Mouse (Mus musculus) cerebellum, postnatal 14 days (tissue): ENCODE measurements around the gene Prkcsh.

Experiments used
- DNase-seq, 2 experiments: peaks; one replicate each; pipeline ENCODE4 v3.0.0; 2021; ENCODE audit warnings: mixed read lengths in 2 of 2

Prkcsh gene

DNA sequence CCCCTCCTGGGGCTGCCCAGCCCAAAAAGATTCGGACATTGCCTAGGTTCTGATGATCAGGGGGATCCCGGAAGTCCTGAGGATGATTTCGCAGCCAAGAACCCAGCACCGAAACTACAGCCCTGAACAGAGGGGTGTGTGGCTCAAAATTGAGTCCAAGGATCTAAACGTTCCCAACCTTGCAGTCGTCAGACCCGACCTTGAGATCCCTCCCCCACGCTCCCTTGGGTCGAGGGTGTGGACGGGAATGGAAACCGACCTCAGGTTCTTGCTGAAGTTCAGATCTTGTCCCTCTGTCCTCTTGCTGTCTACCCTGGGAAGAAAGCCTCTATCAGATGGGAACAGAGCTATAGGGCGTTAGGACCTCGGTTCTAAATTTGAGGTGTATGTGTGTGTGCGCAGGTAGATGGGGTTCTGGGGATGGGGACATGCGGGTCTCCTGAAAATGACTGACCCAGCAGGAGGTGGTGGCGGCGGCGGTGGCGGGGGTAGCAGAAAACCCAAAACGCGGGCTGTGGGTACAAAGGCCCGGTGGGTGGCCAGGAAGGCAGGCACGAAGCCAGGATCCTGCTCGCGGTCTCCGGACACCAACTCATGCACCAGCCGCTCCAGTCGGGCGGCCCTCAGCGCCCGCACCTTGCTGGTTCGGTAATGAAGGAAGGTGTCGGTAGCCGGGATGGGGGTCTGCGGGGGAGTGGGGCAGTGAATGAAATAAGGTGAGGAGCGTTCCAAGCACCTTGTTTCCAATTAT, 14.8 kb upstream of the Prkcsh start:
- peak; percentile 81 to 82 for DNase-seq

DNA sequence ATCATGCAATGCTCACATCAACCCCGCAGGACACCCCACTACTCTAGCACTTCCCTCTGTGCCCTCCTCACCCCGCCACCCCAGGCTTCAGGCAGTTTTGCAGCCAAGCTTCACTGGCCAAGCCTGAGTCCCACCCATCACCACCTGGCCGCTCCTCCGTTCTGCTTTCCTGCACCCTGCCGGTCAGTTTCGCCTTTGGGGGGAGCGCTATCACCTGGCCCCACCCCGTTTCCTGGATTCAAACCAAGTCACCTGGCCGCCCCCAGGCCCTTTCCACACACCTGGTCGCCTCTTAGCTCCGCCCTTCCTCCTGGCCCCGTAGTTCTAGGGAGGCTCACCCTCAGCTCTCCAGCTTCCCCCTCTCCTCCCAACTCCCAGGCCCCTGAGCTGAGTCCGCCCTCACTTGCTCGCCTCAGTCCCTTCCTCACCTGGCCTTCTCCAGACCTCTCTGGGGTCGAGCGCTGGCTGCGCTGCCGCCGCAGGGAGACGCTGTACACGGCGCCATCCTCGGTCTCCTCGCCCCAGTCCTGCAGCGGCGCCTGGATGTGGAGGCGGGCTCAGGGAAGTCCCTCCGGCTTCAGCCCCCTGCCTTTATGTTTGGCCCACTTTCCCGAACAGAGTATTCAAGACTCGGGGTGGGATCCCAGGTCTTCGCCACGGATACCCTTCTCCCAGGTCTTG, 14.0 kb upstream of the Prkcsh start:
- peak; percentile 73 to 79 for DNase-seq

DNA sequence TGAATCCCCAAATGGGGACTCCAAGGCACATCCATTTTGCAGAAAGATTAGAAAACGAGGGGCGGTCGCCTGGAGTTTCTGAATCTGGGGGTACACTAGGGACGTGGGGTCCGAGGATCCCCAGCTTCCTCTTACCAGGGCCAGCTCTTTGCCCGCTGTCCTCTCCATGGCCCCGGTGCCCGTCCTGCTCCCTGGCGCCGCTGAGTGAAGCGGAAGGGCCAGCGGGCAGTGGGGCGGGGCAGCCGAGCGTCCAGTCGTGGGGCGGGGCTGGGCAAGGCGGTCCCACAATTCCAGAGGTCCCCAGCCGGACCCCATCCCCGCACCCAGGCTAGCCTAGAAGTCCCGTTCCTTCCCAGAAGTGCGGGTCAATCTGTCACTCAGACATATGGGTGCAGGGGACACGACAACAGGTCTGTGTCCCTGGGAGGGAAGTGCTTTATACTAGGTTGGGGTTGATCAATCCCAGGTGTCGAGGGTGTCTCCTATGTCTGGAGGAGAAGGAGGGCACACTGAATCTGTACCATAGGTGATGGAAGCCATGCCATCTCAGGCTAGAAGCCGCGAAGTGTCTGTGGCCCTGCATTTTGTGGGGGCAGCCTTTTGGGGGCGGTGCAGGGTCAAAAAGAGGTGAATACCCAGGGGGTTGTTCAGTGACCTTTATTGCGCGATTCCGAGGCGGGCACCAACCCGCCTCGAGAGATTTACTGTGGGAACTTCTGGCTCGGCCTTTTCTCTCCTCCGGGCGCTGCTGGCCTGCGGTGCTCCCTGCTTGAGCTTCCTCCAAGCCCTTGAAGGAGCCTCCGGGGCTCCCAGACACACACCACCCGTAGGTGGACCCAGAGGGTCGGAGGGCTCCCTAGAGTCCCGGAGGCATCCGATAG, 13.1 kb upstream of the Prkcsh start, which contains the start of gene Rgl3:
TSS of gene Rgl3 (minus strand) at position 217 of the 881 bp plus-strand sequence.
- DNase-seq: peak; percentile 71 to 79

DNA sequence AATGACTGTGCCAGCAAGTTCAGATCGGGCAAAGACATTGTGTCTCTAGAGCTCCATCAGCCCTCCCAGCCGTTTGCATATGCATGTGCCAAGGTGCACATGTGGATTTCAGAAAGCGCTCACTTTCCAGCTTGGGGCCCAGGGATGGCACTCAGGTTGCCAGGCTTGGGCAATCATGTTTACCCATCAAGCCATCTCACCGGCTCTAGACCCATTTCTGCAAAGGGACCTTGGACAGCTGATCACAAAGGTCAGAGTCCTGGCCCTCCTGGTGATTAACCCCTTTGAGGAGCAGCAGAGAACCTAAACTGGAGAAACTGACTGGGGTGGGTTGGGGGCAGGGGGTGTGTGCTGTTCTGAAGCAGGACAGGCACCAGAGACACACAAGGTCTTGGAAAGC, 10.4 kb upstream of the Prkcsh start:
- DNase-seq: no peak

DNA sequence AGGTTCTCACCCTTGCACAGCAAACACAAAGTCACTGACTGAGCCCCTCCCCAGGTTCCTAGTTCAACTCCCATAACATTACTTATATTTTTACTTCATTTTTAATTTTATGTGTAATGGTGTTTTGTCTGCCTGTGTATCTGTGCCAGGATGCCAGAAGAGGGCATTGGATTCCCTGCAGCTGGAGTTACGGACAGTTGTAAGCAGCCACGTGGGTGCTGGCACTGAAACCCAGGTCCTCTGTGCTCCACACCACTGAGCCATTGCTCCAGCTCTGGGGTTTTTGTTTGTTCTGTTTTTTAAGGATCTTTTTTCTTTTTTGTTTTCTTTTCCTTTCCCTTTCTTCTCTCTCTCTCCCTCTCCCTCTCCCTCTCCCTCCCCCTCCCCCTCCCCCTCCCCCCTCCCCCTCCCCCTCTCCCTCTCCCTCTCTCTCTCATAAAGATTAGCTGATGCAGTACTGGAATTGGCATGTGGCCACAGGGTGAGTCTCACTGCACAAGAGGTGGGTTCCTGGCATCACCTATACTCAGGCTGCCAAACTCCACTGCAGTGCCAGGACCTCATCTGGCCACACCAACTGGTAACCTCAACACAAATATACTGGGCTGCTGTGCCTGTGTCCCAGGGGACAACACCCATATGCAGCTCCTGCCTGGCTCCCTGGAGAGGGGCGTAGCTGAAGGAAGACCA, 6.3 kb upstream of the Prkcsh start:
- peak in 1 of 2 experiments; percentile 45 for DNase-seq

DNA sequence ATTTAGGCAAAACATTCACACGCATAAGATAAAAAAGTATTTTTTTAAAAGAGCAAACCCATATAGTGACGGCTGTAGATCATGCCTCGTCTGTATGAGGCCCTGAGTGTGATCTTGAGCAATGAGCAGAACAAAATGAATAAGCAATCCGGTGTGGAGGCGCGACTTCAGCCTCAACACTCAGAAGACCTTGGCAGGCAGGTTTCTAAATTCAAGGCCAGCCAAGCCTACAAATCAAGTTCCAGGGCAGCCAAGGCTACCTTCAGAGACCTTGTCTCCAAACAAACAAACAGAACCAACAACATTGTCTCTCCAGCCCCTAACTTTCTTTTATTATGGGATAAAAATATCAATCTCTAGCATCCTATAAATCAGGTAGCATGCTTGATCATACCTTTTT, 2.3 kb upstream of the Prkcsh start:
- no peak for DNase-seq

DNA sequence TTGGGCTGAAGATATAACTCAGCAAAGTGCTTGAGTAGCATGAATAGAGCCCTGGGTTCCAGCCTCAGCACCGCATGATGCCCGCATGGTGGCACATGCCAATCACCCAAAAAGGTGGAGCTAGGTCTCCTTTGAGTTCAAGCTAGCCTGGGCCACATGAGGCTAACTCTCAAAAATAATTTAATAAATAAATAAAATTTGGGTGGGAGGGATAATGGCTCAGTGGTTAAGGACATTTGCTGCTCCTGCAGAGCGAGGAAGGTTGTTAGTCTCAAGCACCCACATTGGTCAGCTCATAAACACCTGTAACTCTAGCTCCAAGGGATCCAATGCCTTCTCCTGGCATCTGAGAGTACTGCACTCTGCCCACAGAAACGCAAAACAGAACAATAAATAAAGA, 973 bp upstream of the Prkcsh start:
- DNase-seq: no peak

DNA sequence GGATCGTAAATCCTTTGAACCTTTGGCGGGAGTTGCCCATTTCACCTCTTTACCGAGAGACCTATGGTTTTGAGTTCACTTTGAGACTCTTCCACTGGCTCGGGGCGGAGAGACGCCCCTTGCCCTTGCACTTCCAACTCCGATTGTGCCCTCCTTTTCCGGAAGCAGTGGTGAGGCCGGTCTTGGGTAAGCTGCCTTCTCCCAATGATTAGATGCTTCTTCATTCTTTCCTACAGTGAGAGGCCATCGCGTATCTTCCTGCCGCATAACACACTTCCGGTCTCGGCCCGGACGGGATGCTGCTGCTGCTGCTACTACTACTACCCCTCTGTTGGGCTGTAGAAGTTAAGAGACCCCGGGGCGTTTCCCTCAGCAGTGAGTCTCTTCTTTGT, 553 bp downstream of the Prkcsh start:
- DNase-seq: no peak

DNA sequence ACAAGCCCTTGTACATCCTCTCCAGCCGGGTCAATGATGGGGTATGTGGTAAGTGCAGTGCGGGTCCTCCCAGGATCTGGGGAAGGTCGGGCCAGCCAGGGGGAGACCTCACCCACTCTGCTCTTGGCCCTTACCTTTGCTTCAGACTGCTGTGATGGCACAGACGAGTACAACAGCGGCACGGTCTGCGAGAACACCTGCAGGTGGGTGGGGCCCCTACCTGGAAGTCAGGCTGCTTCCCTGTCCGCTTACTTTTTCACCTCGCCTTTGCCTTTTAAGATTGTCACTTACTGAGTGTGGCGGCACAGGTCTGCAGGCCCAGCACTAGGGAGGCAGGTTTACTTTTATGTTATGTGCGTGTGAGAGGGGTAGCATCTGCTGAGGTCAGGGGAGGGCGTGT, 1.9 kb downstream of the Prkcsh start:
- DNase-seq: no peak

DNA sequence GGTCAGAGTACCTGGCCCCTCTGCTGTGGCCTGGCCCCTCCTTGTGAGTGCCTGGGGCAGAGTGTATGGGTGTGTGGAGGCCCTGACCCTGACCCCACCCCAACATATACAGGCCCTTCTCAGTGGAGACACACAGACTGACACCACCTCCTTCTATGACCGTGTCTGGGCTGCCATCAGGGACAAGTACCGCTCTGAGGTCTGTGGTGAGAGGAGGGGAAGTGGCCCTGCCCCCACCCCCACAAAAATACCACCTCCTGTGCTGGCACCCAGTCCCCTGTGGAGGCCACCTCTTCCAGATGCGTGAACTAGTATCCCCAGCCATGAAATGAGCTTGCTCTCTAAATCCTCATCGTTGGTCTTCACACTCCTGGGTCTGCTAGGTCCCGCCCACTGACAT, 8.4 kb downstream of the Prkcsh start:
- DNase-seq: no peak

DNA sequence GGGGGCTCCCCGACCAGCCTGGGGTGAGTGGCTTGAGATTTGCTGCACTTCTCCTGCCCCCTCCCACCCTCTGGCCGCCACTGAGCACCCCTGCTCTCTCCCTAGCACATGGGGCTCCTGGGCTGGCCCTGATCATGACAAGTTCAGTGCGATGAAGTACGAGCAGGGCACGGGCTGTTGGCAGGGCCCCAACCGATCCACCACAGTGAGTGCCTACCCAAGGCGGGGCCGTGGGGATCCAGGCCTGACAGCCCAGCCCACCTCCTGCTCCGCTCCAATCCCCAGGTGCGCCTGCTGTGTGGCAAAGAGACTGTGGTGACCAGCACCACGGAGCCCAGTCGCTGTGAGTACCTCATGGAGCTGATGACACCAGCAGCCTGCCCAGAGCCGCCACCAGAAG, 10.1 kb downstream of the Prkcsh start:
- DNase-seq: peak; percentile 41 to 61

DNA sequence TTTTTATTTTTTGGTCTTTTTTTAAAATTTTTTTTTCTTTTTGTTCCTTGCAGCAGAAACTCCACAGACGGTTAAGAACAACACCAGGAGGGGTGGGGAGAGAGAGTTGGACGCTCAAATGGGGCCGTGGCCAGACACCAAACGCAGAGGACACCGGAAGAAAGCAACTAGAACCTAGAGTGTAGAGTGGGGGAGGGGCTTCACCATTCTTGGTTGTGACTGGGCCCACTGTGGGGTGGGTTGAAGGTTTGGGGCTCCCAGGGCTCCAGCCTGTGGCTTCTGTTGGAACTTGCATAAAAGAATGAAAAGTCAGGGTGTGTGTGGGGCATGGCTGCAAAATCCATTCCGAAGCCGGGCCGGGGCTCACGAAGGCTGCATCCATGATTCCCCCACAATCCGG, 13.6 kb downstream of the Prkcsh start:
- peak in 1 of 2 experiments; percentile 41 for DNase-seq

DNA sequence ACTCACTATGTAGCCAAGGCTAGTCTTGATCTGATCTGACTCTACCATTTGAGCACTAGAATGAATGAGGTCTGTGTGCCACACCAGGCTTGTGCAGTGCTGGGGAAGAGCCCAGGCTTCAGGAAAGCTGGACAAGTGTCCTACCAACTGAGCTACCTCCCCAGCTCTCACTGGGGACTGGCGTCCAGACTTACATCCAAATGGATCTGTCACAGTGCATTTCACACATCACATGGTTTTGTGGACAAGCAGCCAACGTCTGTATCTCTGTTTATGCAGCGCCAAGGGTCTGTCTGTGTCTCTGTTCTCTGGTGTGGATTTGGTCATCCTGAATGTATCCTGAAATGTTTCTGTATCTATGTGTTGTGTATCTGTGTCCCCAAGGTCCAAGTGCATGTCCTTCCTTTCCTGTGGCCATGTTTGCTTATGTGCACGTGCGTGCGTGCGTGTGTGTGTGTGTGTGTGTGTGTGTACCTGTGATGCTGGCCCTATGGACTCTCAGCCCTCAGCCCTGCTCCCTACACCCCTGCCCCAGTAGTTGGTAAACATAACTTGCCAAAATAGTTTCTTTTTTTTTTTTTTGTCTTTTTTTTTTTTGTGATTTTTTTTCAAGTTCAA, 14.7 kb downstream of the Prkcsh start:
- DNase-seq: peak; percentile 71 to 83

DNA sequence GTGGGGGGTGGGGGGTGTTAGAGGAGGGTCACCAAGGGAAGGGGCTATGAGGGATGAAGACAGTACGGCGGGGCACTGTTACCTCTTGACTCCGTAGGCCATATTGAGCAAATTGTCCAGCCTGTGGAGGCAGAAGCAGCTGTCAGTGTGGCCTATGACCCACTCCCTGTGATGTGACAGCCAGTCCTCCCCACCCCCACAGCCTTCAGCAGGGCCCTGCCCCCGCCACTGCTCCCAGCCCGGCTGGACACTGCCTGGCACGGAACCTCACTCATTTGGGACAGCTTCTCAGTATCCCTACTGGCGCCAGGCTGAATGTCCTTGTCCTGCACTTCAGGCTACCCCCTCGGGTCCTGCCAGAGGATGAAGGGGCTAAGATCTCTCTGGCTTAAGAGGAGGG, 22.0 kb downstream of the Prkcsh start:
- no peak for DNase-seq

DNA sequence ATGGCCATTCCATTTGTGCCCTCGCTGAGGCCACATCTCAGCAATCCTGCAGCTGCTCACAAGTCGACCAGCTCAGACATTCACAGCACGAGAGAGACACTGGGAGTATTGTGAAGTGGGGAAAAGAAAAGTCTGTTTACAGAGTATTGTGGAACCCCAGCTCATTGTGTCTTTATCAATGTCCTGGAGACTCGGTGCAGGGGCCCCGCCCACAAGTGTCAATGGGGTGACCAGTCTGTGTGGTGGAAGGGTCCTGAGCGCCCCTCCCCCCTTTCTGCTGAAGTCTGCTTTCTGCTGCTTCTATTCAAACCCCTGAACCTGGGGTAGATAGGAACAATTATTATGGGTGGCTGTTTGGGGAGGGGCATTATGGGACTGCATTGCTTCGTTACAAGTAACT, 25.9 kb downstream of the Prkcsh start:
- no peak for DNase-seq

DNA sequence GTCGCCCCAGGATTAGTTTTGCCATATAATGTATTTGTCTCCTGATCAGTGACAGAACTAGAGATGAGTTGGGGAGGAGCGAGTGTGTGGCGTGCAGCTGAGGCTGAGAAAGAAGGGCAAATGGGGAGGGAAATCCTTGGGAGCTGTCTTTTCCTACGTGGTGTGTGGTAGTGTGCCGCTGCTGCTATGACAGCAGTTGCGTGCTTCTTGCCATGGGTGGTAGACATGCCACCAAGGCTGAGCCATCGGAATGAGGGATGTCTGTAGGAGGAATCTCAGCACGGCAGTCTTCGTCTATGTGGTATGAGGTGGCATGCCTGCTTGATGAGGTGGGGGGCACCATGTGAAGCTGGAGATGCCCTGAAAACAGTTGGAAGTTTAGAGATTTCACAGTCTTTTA, 27.8 kb downstream of the Prkcsh start:
- DNase-seq: no peak

DNA sequence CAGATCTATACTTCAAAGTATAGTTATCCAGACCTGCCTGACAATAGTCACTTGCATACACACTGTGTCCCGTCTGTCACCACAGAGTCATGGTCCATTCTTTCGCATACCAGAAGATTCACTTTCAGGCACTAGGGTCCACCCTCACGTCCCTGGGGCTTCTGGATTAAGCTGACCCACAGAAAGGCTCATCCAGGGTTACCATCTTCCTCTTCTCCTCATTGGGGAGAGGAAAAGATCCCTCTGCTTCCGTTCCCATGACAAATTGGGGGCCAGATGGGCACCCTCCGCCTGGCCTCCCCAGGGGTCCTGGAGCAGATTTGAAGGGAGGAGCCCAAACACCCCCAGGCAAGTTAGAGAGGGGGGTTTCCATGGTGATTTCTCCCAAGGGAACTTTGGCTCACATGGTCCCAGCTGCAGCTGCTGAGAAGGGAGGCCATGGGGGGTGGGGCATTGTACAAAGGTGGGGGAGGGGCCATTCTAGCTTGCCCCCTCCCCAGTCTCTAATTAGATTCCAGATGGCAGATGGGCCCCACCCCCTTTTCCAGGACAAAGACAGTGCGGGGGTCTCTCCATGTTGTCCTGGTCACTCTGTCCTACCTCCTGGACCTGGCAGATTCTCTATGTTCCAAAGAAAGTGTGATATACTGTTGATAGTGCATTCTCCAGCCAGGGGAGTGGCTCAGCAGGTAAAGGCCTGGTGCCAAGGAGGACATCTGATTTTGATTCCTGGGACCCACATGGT, 32.9 kb downstream of the Prkcsh start:
- peak; percentile 58 to 64 for DNase-seq

DNA sequence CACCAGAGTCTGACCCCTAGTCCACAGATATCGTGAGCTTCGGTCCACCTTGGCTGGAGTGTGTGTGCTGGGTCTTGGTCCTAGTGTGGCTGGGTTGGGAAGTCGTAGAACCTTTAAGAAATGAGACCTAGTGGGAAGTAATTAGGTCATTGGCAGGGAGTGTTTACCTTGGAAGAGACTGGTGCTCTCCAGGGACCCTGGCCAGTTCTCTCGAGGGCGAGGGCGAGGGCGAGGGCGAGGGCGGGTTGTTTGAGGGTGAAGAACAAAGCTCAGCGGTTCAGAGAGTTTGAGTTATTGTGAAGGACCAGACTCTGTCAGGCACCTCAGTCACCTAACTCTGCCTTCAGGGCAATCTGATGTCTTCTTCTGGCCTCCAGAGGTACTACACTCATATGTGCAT, 35.2 kb downstream of the Prkcsh start:
- no peak for DNase-seq

DNA sequence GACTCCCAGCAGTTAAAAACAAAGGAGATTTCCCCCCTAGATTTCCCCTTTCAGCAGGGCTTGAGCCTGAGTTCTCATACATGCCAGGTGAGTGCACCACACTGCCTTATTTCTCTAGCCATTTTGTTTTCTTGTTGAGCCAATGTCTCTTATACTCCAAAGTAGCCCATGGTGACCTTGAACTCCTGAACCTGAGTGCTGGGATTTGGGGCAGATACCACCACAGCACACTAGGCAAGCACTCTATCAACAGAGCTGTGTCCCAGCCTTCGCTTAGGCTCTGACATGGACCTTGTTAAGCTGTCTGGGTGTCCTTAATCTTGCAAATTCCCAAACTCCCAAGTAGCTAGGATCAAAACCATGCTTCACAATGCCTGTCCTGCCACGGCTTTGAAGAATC, 39.2 kb downstream of the Prkcsh start:
- no peak for DNase-seq

DNA sequence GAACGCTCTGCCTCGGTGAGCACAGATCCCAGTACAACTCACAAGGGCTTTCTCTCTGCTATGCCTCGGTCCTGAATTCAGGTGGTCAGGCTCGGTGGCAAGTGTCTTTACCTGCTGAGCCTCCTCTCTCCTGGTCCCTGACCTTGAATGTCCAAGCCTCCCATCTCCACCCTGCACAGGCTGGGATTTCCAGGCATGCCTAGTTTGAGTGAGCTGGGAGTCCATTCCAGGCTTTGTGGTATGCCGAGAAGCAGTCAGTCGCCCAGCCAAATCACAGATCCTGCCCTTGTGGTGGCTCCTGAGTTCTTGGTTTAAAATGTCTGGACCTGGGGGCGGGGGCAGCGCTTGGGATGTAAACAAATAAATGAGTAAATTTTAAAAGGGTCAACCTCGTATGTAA, 44.7 kb downstream of the Prkcsh start:
- DNase-seq: peak; percentile 56 to 57

DNA sequence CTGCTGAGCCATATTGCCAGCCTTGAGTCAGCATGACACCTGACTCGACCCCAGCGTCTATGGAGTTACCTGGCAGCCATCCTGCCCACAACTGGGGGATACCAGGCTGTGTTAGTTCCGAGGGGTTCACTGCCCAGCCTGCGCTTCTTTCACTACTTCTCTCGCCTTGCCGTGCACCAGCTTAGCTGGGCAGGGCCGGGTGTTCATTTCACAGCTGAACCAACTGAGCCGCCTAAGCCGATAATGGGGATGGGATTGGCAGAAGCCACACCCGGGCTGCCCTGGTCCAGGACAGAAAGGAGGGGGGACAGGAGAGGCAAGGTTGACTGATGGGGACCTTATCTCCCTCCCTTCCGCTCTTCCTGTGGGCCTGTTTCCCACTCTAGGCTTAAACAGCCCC, 46.7 kb downstream of the Prkcsh start:
- DNase-seq: peak; percentile 54 to 62
